Mouse (Mus musculus) ES-E14 (cell line): ENCODE measurements at regions not wholly inside any gene's neighbourhood (a gene's known extent, or its start where the extent isn't known, plus 50 kb on each side); places are given as distances from the start of the nearest gene placed in this dataset.

Experiments
- CHD2 ChIP-seq: IDR thresholded peaks from 2 replicates; pipeline ENCODE4 v1.6.1; 2014; ENCODE audit warnings: mild to moderate bottlenecking, low read depth, low read length, inconsistent platforms
- HCFC1 ChIP-seq: IDR thresholded peaks from 2 replicates; pipeline ENCODE4 v1.6.1; 2012; ENCODE audit warnings: low read length, inconsistent platforms, borderline replicate concordance; ENCODE audit not compliant: insufficient read depth
- MAFK ChIP-seq: IDR thresholded peaks from 2 replicates; pipeline ENCODE4 v1.6.1; 2014; ENCODE audit warnings: mild to moderate bottlenecking, low read depth, low read length, inconsistent platforms; ENCODE audit not compliant: insufficient read depth

DNA sequence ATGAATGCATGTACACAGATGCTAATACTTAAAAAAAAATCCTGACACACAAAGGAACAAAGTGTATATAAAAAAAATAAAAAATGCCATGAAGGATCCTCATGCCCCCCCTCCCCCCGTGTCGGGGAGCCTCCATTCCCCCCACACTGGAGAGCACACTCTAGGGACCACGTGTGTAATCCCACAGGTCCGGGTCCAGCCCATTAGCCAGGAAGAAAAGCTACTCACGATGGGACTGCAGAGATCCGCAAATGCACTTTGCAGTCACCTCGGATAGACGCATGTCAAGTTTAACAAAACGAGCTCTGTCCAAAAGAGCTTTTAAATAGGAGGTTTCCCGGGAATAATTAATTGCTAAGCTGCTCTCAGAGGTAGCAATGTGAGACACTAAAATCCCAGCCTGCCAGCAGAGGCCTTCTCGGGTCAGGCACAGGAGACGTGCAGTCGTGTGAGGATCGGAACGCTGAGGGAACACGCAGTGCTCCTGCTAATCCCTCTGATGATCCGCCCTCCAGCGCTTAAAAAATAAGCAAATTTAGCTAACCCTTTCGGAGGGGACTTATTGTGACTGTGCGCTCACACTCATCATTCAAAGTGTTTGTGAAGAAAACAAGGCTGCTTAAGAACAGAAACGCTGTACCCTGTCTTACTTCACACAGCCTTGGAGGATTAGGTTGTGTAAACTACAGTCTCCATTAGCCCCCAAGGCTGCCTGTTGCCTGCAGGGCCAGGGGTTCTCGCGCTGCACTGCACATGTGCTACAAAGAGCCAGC lies 100.2 kb upstream of the Spata13 start:
- TF ChIP-seq HCFC1, result no peak
- TF ChIP-seq CHD2, result no peak
- TF ChIP-seq MAFK, result no peak
